Mouse (Mus musculus) heart, postnatal 0 days (tissue): ENCODE results near the gene Tbcel.

Experiments used
- CTCF ChIP-seq: IDR thresholded peaks from 2 replicates; pipeline ENCODE4 v1.5.1; 2016; ENCODE audit warnings: antibody characterized with exemption, control low read depth, low read depth
- EP300 ChIP-seq: IDR thresholded peaks from 2 replicates; pipeline ENCODE4 v1.6.1; 2016; ENCODE audit warnings: antibody characterized with exemption, low read depth

- TF ChIP-seq CTCF (no peak; the same call in none of the 2 replicates), EP300 (no peak)
Measured at GRCm38 (mm10) chr9:42432155-42432554, 75.5 kb downstream of the Tbcel start.
